Mouse (Mus musculus): ENCODE results near the gene Ctnna3.
"Not testable (repeated sequence)": the region's sequence is repeated elsewhere in the genome, so short reads cannot be mapped to it uniquely, and the experiment has no call there.

The Ctnna3 gene

GRCm38 (mm10) chr10:63429785-63430305, at the start of gene Ctnna3:
Ctnna3 (plus strand) TSS chr10:63430098.
- DNase-seq (ENCODE audit: low read depth) = peak; percentile 69

GRCm38 (mm10) chr10:63381498-63382280, 48.2 kb upstream of the Ctnna3 start, which contains the start of gene Sirt1:
Sirt1 (minus strand) TSS chr10:63381704.
- no peak for DNase-seq (ENCODE audit: low read depth)

GRCm38 (mm10) chr10:63382372-63383279, 47.3 kb upstream of the Ctnna3 start, which contains the start of gene Dnajc12:
Dnajc12 (plus strand) TSS chr10:63382443.
- peak; percentile 91 for DNase-seq (ENCODE audit: low read depth)

- DNase-seq (ENCODE audit: low read depth) = not testable (repeated sequence)
Observed at GRCm38 (mm10) chr10:63385897-63386296, 44.0 kb upstream of the Ctnna3 start.

GRCm38 (mm10) chr10:63386444-63386843, 43.5 kb upstream of the Ctnna3 start:
- peak; percentile 21 for DNase-seq (ENCODE audit: low read depth)

- no peak for DNase-seq (ENCODE audit: low read depth)
Observed at GRCm38 (mm10) chr10:63386991-63387390, 42.9 kb upstream of the Ctnna3 start.

GRCm38 (mm10) chr10:63388948-63389347, 41.0 kb upstream of the Ctnna3 start:
- no peak for DNase-seq (ENCODE audit: low read depth)

GRCm38 (mm10) chr10:63396963-63397362, 32.9 kb upstream of the Ctnna3 start:
- DNase-seq (ENCODE audit: low read depth) = no peak

- no peak for DNase-seq (ENCODE audit: low read depth)
Observed at GRCm38 (mm10) chr10:63402731-63403504, 27.0 kb upstream of the Ctnna3 start.

GRCm38 (mm10) chr10:63403636-63404035, 26.3 kb upstream of the Ctnna3 start:
- DNase-seq (ENCODE audit: low read depth) = no peak

GRCm38 (mm10) chr10:63410162-63410956, 19.5 kb upstream of the Ctnna3 start:
- no peak for DNase-seq (ENCODE audit: low read depth)

- not testable (repeated sequence) for DNase-seq (ENCODE audit: low read depth)
Observed at GRCm38 (mm10) chr10:63411674-63412073, 18.2 kb upstream of the Ctnna3 start.

- no peak for DNase-seq (ENCODE audit: low read depth)
Observed at GRCm38 (mm10) chr10:63412756-63413155, 17.1 kb upstream of the Ctnna3 start.

- no peak for DNase-seq (ENCODE audit: low read depth)
Observed at GRCm38 (mm10) chr10:63415287-63415686, 14.6 kb upstream of the Ctnna3 start.

GRCm38 (mm10) chr10:63415850-63416249, 14.0 kb upstream of the Ctnna3 start:
- DNase-seq (ENCODE audit: low read depth) = no peak

GRCm38 (mm10) chr10:63417061-63417460, 12.8 kb upstream of the Ctnna3 start:
- DNase-seq (ENCODE audit: low read depth) = no peak

- DNase-seq (ENCODE audit: low read depth) = peak; percentile 15
Observed at GRCm38 (mm10) chr10:63421739-63422735, 7.9 kb upstream of the Ctnna3 start, which contains the start of gene Gm7075. Gm7075 (minus strand) TSS chr10:63421789.

GRCm38 (mm10) chr10:63422736-63422992, 7.2 kb upstream of the Ctnna3 start:
- no peak for DNase-seq (ENCODE audit: low read depth)

- DNase-seq (ENCODE audit: low read depth) = no peak
Observed at GRCm38 (mm10) chr10:63423591-63424474, 6.1 kb upstream of the Ctnna3 start.
